Mouse (Mus musculus): ENCODE data around the gene Dab1.

- TF ChIP-seq CTCF (IDR thresholded peaks at IDR 0.05; ENCODE audit: control insufficient read depth, insufficient read depth, insufficient replicate concordance, low read depth, low read length), result no peak
- TF ChIP-seq POLR2A (IDR thresholded peaks at IDR 0.05; ENCODE audit: control insufficient read depth, low read depth, low read length), result no peak
Measured at GRCm38 (mm10) chr4:104111614-104112013, 492.5 kb downstream of the Dab1 start.
